Mouse (Mus musculus) gastrocnemius, postnatal 36 days (tissue): Measurements from ENCODE around the gene Mapk8. TPM values are rescaled to one million over a fixed set of nuclear protein-coding genes. Genes with fewer than 3 reads are reported as not detected.

Experiments
- DNase-seq, 2 experiments: peaks; one replicate each; pipeline ENCODE4 v3.0.0; 2022
- intact Hi-C: fragments of 180-260 bp; cut with DNase I; formaldehyde crosslinking; loops from one replicate; pipeline ENCODE4 v1.15.1; 2025
- total RNA-seq, 2 experiments: library from RNA; stranded (reverse); gene quantifications; 2 replicates each; pipeline ENCODE4 v1.2.3; 2021

Mapk8 gene
- total RNA-seq, 2 experiments from 2014 or later: 26.6 to 28.3 TPM

DNA sequence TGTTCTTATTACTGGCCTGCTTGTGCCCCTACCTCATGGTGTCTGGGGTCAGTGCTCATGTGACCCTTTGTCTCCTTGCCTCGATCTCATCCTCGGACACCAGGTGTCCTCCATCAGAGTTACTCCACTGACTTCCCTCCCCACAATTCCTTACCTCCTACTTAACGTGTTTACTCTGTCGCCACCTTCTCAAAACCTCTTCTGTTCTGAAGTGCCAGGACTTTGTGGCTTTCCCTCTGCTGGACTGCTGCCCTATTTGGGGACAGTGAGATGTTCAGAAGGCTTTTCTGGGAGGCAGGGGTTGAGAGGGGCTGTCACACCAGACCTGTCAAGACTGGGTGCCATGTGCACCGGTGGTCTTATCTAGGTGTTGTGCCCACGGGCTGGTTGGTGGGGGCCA is 94.1 kb downstream of the Mapk8 start:
- DNase-seq: no peak
- intact Hi-C loops: no loop called here

DNA sequence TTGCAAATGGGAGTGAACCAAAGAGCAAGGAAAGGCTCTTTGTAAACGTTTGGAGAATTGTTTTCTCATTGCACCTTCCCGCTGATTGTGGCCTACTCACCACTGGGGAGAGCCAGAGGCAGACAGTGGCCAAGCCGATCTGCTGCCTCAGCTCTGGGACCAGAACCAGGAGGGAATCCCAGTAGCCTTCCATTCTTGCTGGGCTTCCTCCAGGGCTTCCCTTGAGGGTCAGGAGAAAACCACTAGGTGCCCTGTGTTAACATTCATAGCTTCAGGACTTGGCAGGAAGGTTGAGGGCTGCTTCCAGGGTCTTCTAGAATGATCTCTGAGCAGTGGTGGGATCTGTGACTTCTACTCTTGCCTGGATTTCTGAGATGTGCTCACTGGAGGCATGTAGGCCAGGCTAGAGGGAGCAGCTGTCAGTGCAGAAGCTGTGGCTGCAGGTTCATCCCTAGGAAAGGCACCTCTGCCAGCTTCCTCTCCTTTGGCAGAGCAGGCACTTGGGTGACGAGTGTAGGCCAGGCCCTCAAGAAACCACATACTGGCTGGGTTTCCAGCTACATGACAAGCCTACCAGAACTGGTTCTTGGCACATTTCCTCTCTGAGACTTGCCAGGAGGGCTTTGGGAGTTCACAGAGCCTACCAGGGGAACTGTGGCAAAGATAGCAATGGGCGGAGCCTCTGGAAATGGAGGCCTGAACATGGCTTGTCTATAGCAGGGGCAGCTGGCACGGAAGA is 94.8 kb downstream of the Mapk8 start:
- intact Hi-C loops: no loop called here
- no peak for DNase-seq

DNA sequence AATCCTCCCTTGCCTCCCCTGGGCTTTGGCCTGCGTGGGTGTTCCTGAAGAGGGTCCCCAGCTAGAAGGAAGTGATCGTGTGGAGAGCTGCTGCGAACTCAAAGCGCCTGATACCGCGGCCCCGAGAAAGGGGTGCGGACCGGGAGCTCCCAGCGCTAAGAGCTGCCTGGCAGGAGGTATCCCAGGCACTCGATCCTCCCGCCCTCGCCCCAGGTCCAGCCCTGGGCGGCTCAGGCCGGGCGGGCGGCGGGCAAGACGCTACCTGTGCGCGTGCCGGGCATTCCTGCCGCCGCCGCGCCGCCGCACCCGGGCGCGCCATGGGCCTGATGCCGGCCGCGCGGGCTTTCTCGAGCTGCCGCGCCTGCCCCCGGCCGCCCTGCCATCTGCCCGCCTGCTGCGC is 95.9 kb downstream of the Mapk8 start:
- no peak for DNase-seq
- intact Hi-C loops: no loop called here

DNA sequence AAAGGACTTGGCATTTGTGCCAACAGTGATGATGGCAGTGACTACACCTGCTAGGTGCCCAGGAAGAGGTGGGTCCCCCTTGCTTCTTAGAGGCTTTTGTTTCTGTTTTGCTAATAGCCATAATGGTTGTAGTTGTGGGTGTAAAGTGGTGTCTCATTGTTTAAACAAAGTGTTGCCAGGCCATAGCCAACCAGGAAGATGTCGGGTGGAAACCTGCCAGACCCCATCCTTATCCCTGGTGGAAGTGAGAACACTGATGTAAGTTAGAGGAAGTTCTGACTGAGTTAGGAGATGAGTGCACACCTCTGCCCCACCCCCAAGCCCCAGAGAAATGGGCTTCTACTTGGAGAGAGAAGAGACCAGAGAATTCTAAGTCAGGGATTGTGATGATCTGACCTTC is 98.8 kb downstream of the Mapk8 start:
- intact Hi-C loops: no loop called here
- DNase-seq: no peak

DNA sequence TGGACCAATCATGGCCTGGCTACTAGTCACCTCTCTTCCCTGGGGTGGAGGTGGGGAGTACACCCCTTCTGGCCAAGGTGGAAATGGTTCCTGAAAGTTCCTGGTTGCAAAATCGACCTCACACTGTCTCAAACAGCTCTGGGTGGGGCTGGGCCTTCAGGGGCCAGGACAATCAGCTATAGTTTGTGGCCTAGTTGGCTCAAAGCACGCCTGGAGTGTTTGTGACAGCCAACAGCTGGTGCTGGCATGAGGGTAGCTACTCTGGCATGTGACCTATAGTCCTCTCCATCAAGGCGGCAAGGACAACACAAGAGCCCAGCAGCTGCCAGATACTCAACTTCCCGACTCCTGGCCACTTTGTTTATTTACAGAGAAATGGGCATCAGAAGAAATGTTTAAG is 99.2 kb downstream of the Mapk8 start:
- no peak for DNase-seq
- intact Hi-C loops: no loop called here

DNA sequence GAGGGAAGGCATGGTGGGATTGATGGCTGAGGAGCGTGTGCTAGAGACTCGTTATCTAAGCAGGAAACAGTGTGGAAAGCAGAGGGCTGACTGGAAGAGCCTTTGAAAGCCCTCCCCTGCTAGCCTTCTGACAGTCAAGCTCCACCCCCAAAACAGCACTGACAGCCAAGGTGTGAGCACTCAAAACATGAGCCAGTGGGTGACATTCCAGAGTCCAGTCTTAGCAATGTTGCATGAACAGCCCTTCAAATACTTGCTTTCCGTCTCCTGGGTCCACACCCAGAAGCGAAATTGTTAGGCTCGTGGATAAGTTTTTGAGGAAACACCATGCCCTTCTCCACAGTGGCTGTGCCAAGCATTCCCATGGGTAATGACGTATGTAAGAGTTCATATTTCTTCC is 100.4 kb downstream of the Mapk8 start:
- no peak for DNase-seq
- intact Hi-C loops: no loop called here

- no peak for DNase-seq
Measured at GRCm38 (mm10) chr14:33343131-33343725, 103.7 kb downstream of the Mapk8 start.

GRCm38 (mm10) chr14:33338684-33339083 is 108.3 kb downstream of the Mapk8 start:
- DNase-seq: no peak
- intact Hi-C loops: no loop called here

More at GRCm38 (mm10) chr14:33343131-33343725, 103.7 kb downstream of the Mapk8 start:
- intact Hi-C loops: no loop called here

DNA sequence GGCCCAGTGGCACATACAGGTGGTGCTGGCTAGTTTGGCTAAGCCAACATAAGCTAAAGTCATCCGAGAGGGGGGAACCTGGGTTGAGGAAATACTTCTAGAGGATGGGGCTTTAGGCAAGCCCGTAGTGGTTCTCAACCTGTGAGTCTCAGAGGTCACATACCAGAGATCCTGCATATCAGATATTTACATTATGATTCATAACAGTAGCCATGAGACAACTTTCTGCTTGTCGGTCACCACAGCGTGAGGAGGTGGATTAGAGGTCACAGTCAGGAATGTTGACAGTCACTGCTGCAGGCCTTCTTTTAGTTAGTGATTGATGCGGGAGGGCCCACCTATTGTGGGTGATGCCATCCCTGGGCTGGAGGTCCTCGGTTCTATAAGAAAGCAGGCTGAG is 111.2 kb downstream of the Mapk8 start:
- DNase-seq: no peak
- intact Hi-C loops: no loop called here

GRCm38 (mm10) chr14:33334402-33334801 is 112.6 kb downstream of the Mapk8 start:
- DNase-seq: no peak
- intact Hi-C loops: loop anchor here (5.0 kb wide), 1 partner anchor 38 kb away; no protein-coding TSS in a partner anchor

DNA sequence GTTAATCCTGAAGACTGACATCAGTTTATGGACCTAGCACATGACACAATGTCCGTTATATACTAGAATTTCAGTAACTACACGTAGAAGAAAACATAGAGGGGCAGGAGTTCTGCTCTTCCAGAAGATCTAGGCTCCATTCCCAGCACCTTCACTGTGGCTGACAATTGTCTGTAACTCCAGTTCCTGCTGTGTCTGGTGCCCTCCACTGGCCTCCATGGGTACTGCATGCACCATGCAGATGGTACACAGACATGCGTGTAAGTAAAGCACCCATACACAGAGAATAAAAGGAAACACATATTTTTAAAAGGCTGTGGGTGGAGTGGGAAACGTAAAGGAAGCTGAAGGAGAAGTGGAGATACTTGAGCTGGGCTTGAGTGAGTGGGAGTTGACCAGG is 113.1 kb downstream of the Mapk8 start:
- intact Hi-C loops: loop anchor here (5.0 kb wide), 1 partner anchor 38 kb away; no protein-coding TSS in a partner anchor
- no peak for DNase-seq

DNA sequence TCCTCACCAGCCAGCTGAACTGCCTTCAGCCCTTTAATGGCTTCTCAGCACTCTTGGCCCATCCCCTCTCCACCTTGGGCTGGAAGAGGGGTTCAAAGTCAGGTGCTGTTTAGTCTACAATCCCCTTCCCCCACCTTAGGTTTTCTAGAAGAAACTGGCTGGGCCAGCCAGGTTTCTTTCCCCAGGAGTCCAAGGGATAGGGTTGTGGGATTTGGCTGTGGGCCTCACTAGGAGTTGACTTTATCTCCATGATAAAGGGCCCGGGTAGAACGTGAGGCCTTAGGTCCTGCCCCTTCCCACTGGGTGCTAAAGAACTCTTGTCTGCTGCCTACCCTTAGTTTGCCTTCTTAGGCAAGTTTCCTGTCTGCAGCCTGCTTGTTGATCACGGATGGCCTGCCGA is 115.3 kb downstream of the Mapk8 start:
- DNase-seq: no peak
- intact Hi-C loops: loop anchor here (5.0 kb wide), 1 partner anchor 41 kb away; no protein-coding TSS in a partner anchor

- intact Hi-C loops: loop anchor here (5.0 kb wide), 1 partner anchor 41 kb away; no protein-coding TSS in a partner anchor
- no peak for DNase-seq
Measured at GRCm38 (mm10) chr14:33330986-33331385, 116.0 kb downstream of the Mapk8 start.

GRCm38 (mm10) chr14:33329297-33329805 is 117.6 kb downstream of the Mapk8 start:
- intact Hi-C loops: no loop called here
- no peak for DNase-seq

GRCm38 (mm10) chr14:33328369-33328768 is 118.6 kb downstream of the Mapk8 start:
- no peak for DNase-seq
- intact Hi-C loops: no loop called here

Other genes with a start within 250 kb of the Mapk8 start
- 1 to 10 TPM; 1.2 to 1.6 TPM for gene Arhgap22, start 233.1 kb downstream of the Mapk8 start, total RNA-seq
- not detected for gene Frmpd2, start 24.5 kb upstream of the Mapk8 start, total RNA-seq
- gene Ptpn20, start 142.0 kb upstream of the Mapk8 start, total RNA-seq: not detected